Mouse (Mus musculus) limb, embryonic 14.5 days (tissue): Measurements from ENCODE around the gene St3gal3. TPM values are rescaled to one million over a fixed set of nuclear protein-coding genes. Genes with fewer than 3 reads are reported as not detected.

Source experiments
- ATAC-seq: fragments of 200-750 bp; cut with Nextera tagmentation; 2 replicates; pipeline ENCODE4 v1.8.0; 2017; ENCODE audit warnings: low read depth, moderate number of reproducible peaks, moderate TSS enrichment; ENCODE audit not compliant: low FRiP score
- DNase-seq: peaks from one replicate; pipeline ENCODE4 v3.0.0-alpha.2; 2015; ENCODE audit warnings: low spot score
- H3K27ac ChIP-seq: fragments of 300-500 bp; sonication (generic); replicated peaks from 2 replicates; pipeline ENCODE4 v1.5.1; 2014; ENCODE audit warnings: low read depth, mild to moderate bottlenecking, low read length, moderate library complexity, mixed read lengths
- H3K27me3 ChIP-seq: fragments of 300-500 bp; sonication (generic); 2 replicates; pipeline ENCODE4 v1.6.1; 2014; ENCODE audit warnings: low read length, mixed read lengths; ENCODE audit not compliant: control insufficient read depth, insufficient read depth
- H3K36me3 ChIP-seq: fragments of 300-500 bp; sonication (generic); 2 replicates; pipeline ENCODE4 v1.6.1; 2014; ENCODE audit warnings: mild to moderate bottlenecking, low read length, moderate library complexity, mixed read lengths; ENCODE audit not compliant: control insufficient read depth, insufficient read depth
- H3K4me1 ChIP-seq: fragments of 300-500 bp; sonication (generic); 2 replicates; pipeline ENCODE4 v1.6.1; 2014; ENCODE audit warnings: antibody characterized with exemption, low read length, mixed read lengths; ENCODE audit not compliant: control insufficient read depth, insufficient read depth
- H3K4me2 ChIP-seq: fragments of 300-500 bp; sonication (generic); replicated peaks from 2 replicates; pipeline ENCODE4 v1.6.1; 2014; ENCODE audit warnings: low read depth, mild to moderate bottlenecking, low read length, moderate library complexity; ENCODE audit not compliant: severe bottlenecking
- H3K4me3 ChIP-seq: fragments of 300-500 bp; sonication (generic); replicated peaks from 2 replicates; pipeline ENCODE4 v1.5.1; 2014; ENCODE audit warnings: low read length
- H3K9ac ChIP-seq: fragments of 300-500 bp; sonication (generic); 2 replicates; pipeline ENCODE4 v1.6.1; 2014; ENCODE audit warnings: mild to moderate bottlenecking, low read depth, low read length, moderate library complexity; ENCODE audit not compliant: severe bottlenecking
- H3K9me3 ChIP-seq: fragments of 300-500 bp; sonication (generic); 2 replicates; pipeline ENCODE4 v1.6.1; 2016; ENCODE audit warnings: low read length; ENCODE audit not compliant: control insufficient read depth
- POLR2A ChIP-seq: fragments of 200-500 bp; IDR thresholded peaks from 2 replicates; pipeline ENCODE4 v1.8.0; 2012; ENCODE audit warnings: inconsistent platforms, mild to moderate bottlenecking, moderate library complexity, borderline replicate concordance; ENCODE audit not compliant: insufficient read depth, insufficient read length; ENCODE audit errors: extremely low read depth
- WGBS: fragments of 180-500 bp; shearing (Covaris S2); extraction: QIAGEN DNeasy Blood & Tissue Kit; methylation state at CpG from one replicate; pipeline ENCODE4 v1.1.7; 2014; 5-methylcytosine and 5-hydroxymethylcytosine counted together
- polyA plus RNA-seq, 2 experiments: library from polyadenylated mRNA; depleted of rRNA in 1 of 2; stranded (reverse) in 1 of 2; unstranded in 1 of 2; fragments of >200 nt; fragmentation: Nextera tagmentation in 1 of 2; extraction: Ambion mirVana in 1 of 2; gene quantifications; 2 replicates each; pipeline versions ENCODE4 v1.2.1 to v1.2.3; 2012 to 2014

The St3gal3 gene
- polyA plus RNA-seq, 2 experiments, result 5.4 to 26.1 TPM

GRCm38 (mm10) chr4:117887133-117887532 is 247.6 kb downstream of the St3gal3 start, which contains the start of gene Atp6v0b:
Atp6v0b (minus strand) TSS chr4:117887333.
- Histone ChIP-seq H3K36me3 (peaks cover 33% of the 10 kb centered on the region), H3K27me3 (no peaks in the 10 kb centered on the region), H3K9me3 (no peaks in the 10 kb centered on the region), H3K9ac (peak within 1 kb of the TSS; percentile 67), H3K4me3 (peak within 1 kb of the TSS; percentile 94), H3K27ac (no peak within 1 kb of the TSS), H3K4me2 (peak within 1 kb of the TSS; percentile 93), H3K4me1 (peaks cover 19% of the 10 kb centered on the region)
- DNase-seq, result peak; percentile 89
- WGBS, result 1% methylated on average over 35 of the region's 37 CpGs
- ATAC-seq, result peak; percentile 91
- TF ChIP-seq POLR2A, result 0 out of 2 replicates have a peak, but pooled peaks have one; percentile 17

GRCm38 (mm10) chr4:117886644-117887043 is 248.1 kb downstream of the St3gal3 start:
- peaks cover 20% of the 10 kb centered on the region for H3K4me1 ChIP-seq
- no peaks in the 10 kb centered on the region for H3K9me3 ChIP-seq
- H3K27ac ChIP-seq, result no peak overlapping the region
- H3K4me3 ChIP-seq, result peak overlapping the region; percentile 94
- no peaks in the 10 kb centered on the region for H3K27me3 ChIP-seq
- ATAC-seq (no peak), DNase-seq (no peak)
- H3K9ac ChIP-seq, result peak overlapping the region; percentile 67
- 3% methylated on average over 24 of the region's 24 CpGs for WGBS
- no peak for TF ChIP-seq POLR2A
- peak overlapping the region; percentile 93 for H3K4me2 ChIP-seq
- peaks cover 33% of the 10 kb centered on the region for H3K36me3 ChIP-seq

GRCm38 (mm10) chr4:117885994-117886393 is 248.7 kb downstream of the St3gal3 start:
- DNase-seq (no peak), ATAC-seq (no peak)
- no peak overlapping the region for H3K27ac ChIP-seq
- peaks cover 17% of the 10 kb centered on the region for H3K4me1 ChIP-seq
- H3K4me3 ChIP-seq, result peak overlapping the region; percentile 94
- peak overlapping the region; percentile 67; the same call in 1 of the 2 replicates for H3K9ac ChIP-seq
- H3K27me3 ChIP-seq, result no peaks in the 10 kb centered on the region
- H3K36me3 ChIP-seq, result peaks cover 37% of the 10 kb centered on the region
- TF ChIP-seq POLR2A, result no peak
- 80% methylated on average over 9 of the region's 9 CpGs for WGBS
- H3K9me3 ChIP-seq, result no peaks in the 10 kb centered on the region
- H3K4me2 ChIP-seq, result peak overlapping the region; percentile 93

- Histone ChIP-seq H3K4me2 (no peak overlapping the region), H3K9ac (no peak overlapping the region), H3K27me3 (no peaks in the 10 kb centered on the region), H3K27ac (no peak overlapping the region), H3K4me1 (peaks cover 14% of the 10 kb centered on the region), H3K36me3 (peaks cover 42% of the 10 kb centered on the region), H3K9me3 (no peaks in the 10 kb centered on the region), H3K4me3 (no peak overlapping the region)
- no peak for TF ChIP-seq POLR2A
- no peak for ATAC-seq
- DNase-seq, result no peak
- WGBS, result 93% methylated on average over 10 of the region's 10 CpGs
Measured at GRCm38 (mm10) chr4:117885093-117885492, 249.6 kb downstream of the St3gal3 start.

GRCm38 (mm10) chr4:117884146-117884545 is 250.6 kb downstream of the St3gal3 start:
- Histone ChIP-seq H3K4me2 (peak overlapping the region; percentile 83), H3K9ac (0 out of 2 replicates have a peak overlapping the region, but pooled peaks have one; percentile 9), H3K27ac (no peak overlapping the region), H3K4me1 (peaks cover 14% of the 10 kb centered on the region), H3K4me3 (peak overlapping the region; percentile 79), H3K36me3 (peaks cover 44% of the 10 kb centered on the region), H3K27me3 (no peaks in the 10 kb centered on the region), H3K9me3 (no peaks in the 10 kb centered on the region)
- 92% methylated on average over 1 of the region's 1 CpGs for WGBS
- no peak for TF ChIP-seq POLR2A
- DNase-seq (no peak), ATAC-seq (no peak)
